Mouse (Mus musculus) bone marrow, adult 2 months (tissue): Measurements from ENCODE around the gene Pus7.

ENCODE experiments used
- CTCF ChIP-seq: fragments of 200-500 bp; IDR thresholded peaks from 2 replicates; pipeline ENCODE4 v1.5.1; 2011; ENCODE audit warnings: low read length, control low read depth; ENCODE audit not compliant: control insufficient read depth, insufficient read depth
- POLR2A ChIP-seq: fragments of 200-500 bp; IDR thresholded peaks from 2 replicates; pipeline ENCODE4 v1.6.1; 2011; ENCODE audit warnings: low read depth, mild to moderate bottlenecking, control low read depth, low read length, borderline replicate concordance; ENCODE audit not compliant: control insufficient read depth

- TF ChIP-seq CTCF (no peak), POLR2A (peak; percentile 29; the same call in 1 of the 2 replicates)
Measured at GRCm38 (mm10) chr5:23712130-23713001, 71.1 kb downstream of the Pus7 start.
